Mouse (Mus musculus) liver (tissue): Measurements from ENCODE around the gene Vinac1.
"Not testable (repeated sequence)": the region's sequence is repeated elsewhere in the genome, so short reads cannot be mapped to it uniquely, and the experiment has no call there.

Experiments used
- DNase-seq: peaks from one replicate; pipeline ENCODE4 v3.0.0-alpha.2; 2020; ENCODE audit warnings: mixed read lengths

Gene Vinac1

DNA sequence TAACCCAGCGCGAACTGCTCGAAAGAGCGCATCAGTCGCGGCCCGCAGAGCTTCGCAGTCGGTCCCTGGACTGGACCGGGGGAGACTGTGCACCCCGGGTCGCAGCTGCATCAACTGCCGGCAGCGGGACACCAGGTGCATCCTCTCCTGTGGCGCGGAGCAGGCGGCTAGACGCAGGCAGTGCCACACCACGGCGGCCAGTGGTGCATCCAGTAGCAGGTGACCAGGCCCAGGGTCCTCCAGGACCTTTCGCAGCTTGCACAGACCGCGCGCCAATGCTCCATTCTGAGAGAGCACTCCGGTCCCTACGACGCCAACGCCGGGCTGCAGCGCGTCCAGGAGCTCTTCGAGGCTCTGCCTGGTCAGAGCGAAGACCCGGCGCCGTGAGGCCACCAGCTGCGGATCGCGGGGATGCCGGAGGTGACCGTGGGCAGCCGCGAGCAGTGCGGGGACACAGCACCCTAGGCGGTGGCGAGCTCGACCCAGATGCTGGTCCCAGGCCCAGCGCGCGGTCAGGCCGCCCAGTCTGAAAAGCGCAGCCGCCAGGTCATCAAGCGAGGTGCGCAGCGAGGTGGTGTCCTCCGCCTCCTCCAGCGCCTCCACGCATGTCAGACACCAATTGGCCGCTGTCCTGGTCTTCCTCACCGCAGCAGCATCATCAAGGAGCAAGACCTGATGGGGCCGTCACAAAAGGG is 8.9 kb downstream of the Vinac1 start:
- DNase-seq: no peak

DNA sequence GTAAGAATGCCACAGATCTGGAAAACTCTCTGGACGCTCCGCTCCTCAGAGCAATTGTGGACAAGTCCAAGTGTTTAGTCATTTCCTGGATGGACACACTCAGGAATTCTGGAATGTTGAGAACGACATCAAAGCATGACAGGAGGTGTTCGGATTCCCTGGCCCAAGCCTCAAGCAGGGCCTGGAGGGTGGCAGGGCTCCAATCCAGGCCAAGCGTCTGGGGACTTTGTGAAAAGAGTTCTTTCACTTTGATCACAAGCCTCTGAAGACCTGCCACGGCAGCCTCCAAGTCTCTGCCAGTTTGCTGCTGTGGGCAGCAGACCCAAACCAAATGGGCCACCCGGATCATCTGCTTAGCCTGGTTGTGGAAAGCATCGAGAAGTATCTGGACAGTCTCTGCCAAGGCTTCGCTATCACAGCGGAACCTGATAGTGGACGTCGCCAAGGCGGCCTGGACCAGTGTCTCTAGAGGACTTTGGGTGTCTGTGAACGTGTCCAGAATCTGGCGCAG is 9.5 kb downstream of the Vinac1 start:
- no peak for DNase-seq

DNA sequence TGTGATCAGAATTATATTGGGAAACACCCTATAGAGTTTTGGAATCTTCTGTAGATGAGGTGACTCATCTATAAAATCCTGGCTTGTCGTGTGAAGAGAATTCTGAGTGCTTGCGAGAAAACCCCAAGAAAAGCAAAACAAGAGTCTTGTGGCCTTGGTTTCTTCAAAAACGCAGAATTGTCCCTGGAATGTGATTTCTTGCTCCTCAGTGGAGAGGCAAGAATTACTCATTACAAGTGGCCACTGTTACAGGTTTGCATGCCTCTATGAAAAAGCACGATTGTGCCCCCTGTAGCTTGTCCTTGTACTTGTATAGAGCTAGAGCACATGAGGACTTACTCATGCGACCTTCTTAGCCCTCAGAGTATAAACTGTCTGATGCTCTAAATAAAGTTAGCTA is 12.6 kb downstream of the Vinac1 start:
- DNase-seq: no peak

- DNase-seq: no peak
Observed at GRCm38 (mm10) chr2:129024820-129025219, 23.2 kb downstream of the Vinac1 start.

GRCm38 (mm10) chr2:129020106-129020505 is 27.9 kb downstream of the Vinac1 start:
- no peak for DNase-seq

GRCm38 (mm10) chr2:129008867-129009266 is 39.1 kb downstream of the Vinac1 start:
- DNase-seq: not testable (repeated sequence)

- DNase-seq: peak; percentile 12
Observed at GRCm38 (mm10) chr2:129006194-129006749, 41.7 kb downstream of the Vinac1 start.

- DNase-seq: no peak
Observed at GRCm38 (mm10) chr2:129004872-129005271, 43.1 kb downstream of the Vinac1 start.

GRCm38 (mm10) chr2:128984746-128985145 is 63.2 kb downstream of the Vinac1 start:
- no peak for DNase-seq

- no peak for DNase-seq
Observed at GRCm38 (mm10) chr2:128975572-128975971, 72.4 kb downstream of the Vinac1 start.
